9 mouse cellular contexts compared by ENCODE assay signal in genomic region chr7:51928761-51929519, GRCm38 (mm10).
DNase-seq lines count a peak whose midpoint lies in the region; ATAC-seq lines count a peak whose summit lies in the region.
"Had no signal": no experiment of that assay in that cellular context is flagged by ENCODE, and none has a peak within 500 bp of the region (broad histone marks: within the 10 kb centered on the region; RNA-seq: fewer than 3 reads in every experiment).

No protein-coding gene starts in this region.

- no peak overlapping the region for H3K4me3 ChIP-seq in forebrain, embryonic 14.5 days (ENCODE audit: low read depth, low read length)
- H3K4me3 ChIP-seq in midbrain, embryonic 10.5 days, result peak overlapping the region; percentile 20; the same call in 1 of the 2 replicates
- H3K4me3 ChIP-seq in heart, embryonic 10.5 days, result no peak overlapping the region

- no peaks in the 10 kb centered on the region; the same call in 1 of the 2 replicates for H3K4me1 ChIP-seq in forebrain, embryonic 14.5 days (ENCODE audit: control insufficient read depth, insufficient read depth, low read length)
- H3K4me1 ChIP-seq in midbrain, embryonic 10.5 days, result peaks cover 19% of the 10 kb centered on the region
- no peaks in the 10 kb centered on the region for H3K4me1 ChIP-seq in heart, embryonic 10.5 days

- H3K4me2 ChIP-seq in forebrain, embryonic 14.5 days (ENCODE audit: low read length), result peak overlapping the region; percentile 16; the same call in 1 of the 2 replicates

- H3K9ac ChIP-seq in forebrain, embryonic 14.5 days (ENCODE audit: low read length), result peak overlapping the region; percentile 29

- peak; percentile 84 for ATAC-seq in forebrain, embryonic 14.5 days

- WGBS in forebrain, embryonic 14.5 days, result 26% methylated on average over 10 of the region's 10 CpGs
- WGBS in midbrain, embryonic 10.5 days, result 50% methylated on average over 10 of the region's 10 CpGs
- 56% methylated on average over 10 of the region's 10 CpGs for WGBS in heart, embryonic 10.5 days

- DNase-seq in right cerebral cortex, postnatal 4 days, result peak; percentile 14
- DNase-seq in right cerebral cortex, adult 18-20 months, result no peak
- DNase-seq in forebrain, embryonic 14.5 days (ENCODE audit: low spot score), result peak; percentile 61
- peak; percentile 25 for DNase-seq in midbrain, embryonic 10.5 days (ENCODE audit: low spot score)
- DNase-seq in T-cell, adult 2 months (ENCODE audit: low spot score), result no peak
- no peak for DNase-seq in layer of hippocampus, postnatal 36 days
- no peak for DNase-seq in heart, embryonic 10.5 days (ENCODE audit: low spot score)
- DNase-seq: heart, postnatal 4 days had no signal

- peak overlapping the region; percentile 70; the same call in 1 of the 2 replicates for H3K27ac ChIP-seq in forebrain, embryonic 14.5 days (ENCODE audit: low read depth, low read length)
- peak overlapping the region; percentile 82 for H3K27ac ChIP-seq in midbrain, embryonic 10.5 days (replicated peaks)
- no peak overlapping the region for H3K27ac ChIP-seq in heart, embryonic 10.5 days
- H3K27ac ChIP-seq: macrophage had no signal

- H3K9me3 ChIP-seq in forebrain, embryonic 14.5 days (replicated peaks; ENCODE audit: control insufficient read depth, low read length), result no peaks in the 10 kb centered on the region
- H3K9me3 ChIP-seq in midbrain, embryonic 10.5 days (replicated peaks), result no peaks in the 10 kb centered on the region
- no peaks in the 10 kb centered on the region for H3K9me3 ChIP-seq in heart, embryonic 10.5 days

- no peaks in the 10 kb centered on the region for H3K27me3 ChIP-seq in forebrain, embryonic 14.5 days (replicated peaks; ENCODE audit: control insufficient read depth, insufficient read depth, low read length)
- H3K27me3 ChIP-seq in midbrain, embryonic 10.5 days (ENCODE audit: low read depth, poor library complexity, severe bottlenecking), result no peaks in the 10 kb centered on the region
- H3K27me3 ChIP-seq in heart, embryonic 10.5 days (ENCODE audit: insufficient read depth, poor library complexity, severe bottlenecking), result no peaks in the 10 kb centered on the region

- H3K36me3 ChIP-seq in forebrain, embryonic 14.5 days (ENCODE audit: control insufficient read depth, insufficient read depth, low read length), result no peaks in the 10 kb centered on the region
- no peaks in the 10 kb centered on the region for H3K36me3 ChIP-seq in midbrain, embryonic 10.5 days
- H3K36me3 ChIP-seq in heart, embryonic 10.5 days, result no peaks in the 10 kb centered on the region

Comparison
In these comparisons a context has a peak if more than half of its experiments do, and no peak if none do; other contexts are left out.
1. DNase-seq: peak in right cerebral cortex, postnatal 4 days (single experiment), forebrain, embryonic 14.5 days (single experiment) and midbrain, embryonic 10.5 days (single experiment); none in right cerebral cortex, adult 18-20 months (single experiment), T-cell, adult 2 months (single experiment), layer of hippocampus, postnatal 36 days (0 of 2) and heart, embryonic 10.5 days (single experiment).